Mouse (Mus musculus) gastrocnemius, adult 8-10 months (tissue): ENCODE measurements around the gene Mycl. TPM values are rescaled to one million over a fixed set of nuclear protein-coding genes. Genes with fewer than 3 reads are reported as not detected.

Source experiments
- DNase-seq, 2 experiments: peaks; one replicate each; pipeline ENCODE4 v3.0.0; 2022; ENCODE audit warnings: low spot score in 2 of 2
- total RNA-seq, 4 experiments: library from RNA; stranded (reverse); gene quantifications; 2 replicates each; pipeline ENCODE4 v1.2.4; 2022

The Mycl gene
- total RNA-seq, 4 experiments from 2014 or later: 0.40 to 1.1 TPM; not detected in 2

DNA sequence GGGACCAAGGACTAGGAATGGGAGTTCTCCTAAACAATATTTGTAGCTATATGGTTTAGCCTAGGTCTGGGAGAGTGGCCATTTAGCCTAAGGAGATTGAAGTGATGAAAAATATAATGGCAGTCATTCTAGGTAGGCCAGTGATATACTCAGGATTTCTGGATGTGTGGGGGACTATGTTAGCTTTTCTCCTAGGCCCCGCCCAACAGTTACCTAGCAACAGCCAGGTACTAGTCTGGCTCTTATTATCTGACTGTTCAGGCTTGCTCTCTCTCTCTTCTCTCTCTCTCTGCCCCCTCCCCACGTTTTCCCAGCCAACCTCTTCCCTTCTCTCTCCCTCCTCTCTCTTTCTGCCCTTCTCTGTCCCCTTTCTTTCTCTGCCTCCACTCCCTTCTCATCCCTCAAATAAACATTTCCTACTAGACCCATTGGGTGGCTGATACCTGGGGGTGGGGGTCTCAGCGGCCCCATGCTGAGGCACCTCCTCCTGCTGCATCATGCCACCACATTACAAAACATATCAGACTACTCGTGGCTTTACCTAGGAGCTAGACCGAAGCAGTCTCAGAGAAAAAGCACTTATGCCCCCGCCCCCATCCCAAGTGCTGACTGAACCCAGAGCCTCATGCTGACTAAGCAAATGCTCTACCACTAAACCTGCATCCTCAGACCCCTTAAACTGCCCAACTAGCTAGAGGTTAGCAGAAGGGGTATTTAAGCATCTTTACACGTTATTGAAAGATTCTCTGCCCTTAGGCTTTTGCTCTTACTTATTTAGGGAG, 19.2 kb downstream of the Mycl start:
- no peak for DNase-seq

DNA sequence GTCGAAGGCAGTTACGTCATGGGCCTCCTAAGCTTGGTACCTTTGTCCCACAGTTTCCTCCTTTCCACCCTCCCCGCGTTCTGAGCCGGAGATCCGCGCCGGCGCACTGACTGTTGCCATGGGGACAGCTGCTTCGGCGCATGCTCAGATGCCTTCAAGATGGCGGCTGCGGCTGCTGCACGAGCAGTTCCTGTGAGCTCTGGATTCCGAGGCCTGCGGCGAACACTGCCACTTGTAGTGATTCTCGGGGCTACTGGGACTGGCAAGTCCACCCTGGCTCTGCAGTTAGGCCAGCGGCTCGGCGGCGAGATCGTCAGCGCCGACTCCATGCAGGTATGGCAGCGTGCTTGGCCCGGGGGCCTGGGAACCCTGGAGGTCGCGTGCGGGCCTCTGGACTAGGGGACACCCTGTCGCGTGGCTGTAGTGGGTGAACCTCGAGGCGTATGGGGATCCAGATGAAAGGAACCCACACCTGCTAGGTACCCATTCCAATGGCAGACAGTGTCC, 21.1 kb downstream of the Mycl start, which contains the start of gene Trit1:
Gene Trit1 (plus strand): TSS at position 147 of the 507 bp plus-strand sequence.
- DNase-seq: peak; percentile 77 to 86

DNA sequence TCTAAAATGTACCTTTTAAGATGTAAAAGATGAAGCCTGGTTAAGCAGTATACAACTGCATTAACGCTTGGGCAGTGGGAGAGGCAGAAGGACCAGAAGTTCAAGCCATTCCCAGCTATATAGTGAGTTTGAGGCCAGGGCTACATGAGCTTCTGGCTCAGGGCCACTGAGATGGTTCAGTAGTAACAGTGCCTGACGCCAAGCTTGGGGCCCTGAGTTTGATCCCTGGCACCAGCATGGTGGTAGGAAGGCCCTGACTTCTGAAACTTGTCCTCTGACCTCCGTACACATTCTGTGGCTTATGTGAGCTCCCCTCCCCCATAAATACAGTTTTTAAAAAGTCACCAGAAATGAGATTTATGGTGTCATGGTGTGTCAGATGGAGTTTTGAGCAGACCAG, 26.1 kb downstream of the Mycl start:
- DNase-seq: no peak

DNA sequence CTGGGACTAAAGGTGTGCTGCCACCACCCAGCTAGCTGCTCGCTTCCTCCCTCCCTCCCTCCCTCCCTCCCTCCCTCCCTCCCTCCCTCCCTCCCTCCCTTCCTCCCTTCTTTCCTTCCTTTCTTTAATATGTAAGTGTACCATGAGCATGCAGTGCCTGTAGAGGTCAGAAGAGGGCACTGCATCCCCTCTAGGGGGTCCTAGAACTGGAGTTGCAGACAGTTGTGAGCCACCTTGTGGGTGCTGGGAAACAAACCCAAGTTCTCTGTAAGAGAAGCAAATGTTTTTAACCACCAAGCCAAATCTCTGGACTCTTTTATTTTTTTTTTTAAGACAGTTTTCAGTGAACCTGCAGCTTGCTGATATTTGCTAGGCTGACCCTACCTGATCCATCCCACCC, 27.4 kb downstream of the Mycl start:
- no peak for DNase-seq

DNA sequence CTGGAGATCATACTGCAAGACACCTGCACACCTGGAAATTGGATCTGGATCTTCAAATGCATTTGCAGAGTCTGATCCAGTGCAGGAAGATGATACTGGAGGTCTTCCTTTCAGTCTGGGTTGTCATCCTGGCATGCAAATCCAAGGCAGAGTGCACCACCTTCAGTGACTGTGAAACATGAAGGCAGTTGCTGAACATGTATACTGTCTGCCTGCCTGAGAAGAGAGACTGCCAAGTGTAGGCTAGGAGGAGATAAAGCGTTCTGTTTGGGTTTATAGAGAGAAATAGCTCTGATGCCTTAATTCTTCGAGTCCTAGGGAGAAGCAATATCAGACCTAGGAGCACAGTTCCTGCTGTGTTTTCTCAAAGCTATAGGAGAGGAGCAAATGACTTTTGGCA, 30.0 kb downstream of the Mycl start:
- DNase-seq: no peak

DNA sequence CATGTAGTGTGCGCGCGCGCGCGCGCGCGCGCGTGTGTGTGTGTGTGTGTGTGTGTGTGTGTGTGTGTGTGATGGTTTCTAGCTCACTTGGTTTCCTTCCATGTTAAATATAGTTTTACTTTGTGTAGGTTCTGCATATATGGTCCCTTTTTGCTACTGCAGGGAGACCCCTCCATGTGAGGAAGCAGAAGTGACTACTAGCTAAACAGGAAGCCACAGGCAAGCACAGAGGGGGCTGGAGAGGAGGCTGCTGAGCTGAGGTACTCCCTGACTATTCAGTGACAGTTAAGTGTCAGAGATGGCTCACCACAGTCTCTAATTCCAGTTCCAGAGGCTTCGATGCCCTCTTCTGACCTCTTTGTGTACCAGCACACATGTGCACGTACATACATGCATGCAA, 30.7 kb downstream of the Mycl start:
- DNase-seq: no peak

DNA sequence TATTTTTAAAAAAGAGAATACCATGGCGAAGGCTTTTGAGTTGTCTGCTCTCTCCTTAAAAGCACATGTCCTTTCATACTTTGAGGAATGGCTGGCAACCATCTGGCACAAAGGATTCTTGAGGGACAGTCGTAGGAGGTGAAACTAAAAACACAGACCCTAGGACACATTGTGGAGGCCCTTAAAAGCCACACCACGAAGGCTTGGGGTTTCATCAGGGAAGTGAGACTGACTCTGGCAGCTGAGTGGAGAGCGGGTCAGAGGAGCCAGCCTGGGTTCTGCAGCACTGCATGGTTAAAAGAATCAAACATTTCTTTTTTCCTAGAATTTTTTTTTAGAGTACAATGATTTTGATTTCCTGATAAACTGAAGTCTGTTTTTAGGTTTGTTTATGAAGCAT, 31.1 kb downstream of the Mycl start:
- no peak for DNase-seq

DNA sequence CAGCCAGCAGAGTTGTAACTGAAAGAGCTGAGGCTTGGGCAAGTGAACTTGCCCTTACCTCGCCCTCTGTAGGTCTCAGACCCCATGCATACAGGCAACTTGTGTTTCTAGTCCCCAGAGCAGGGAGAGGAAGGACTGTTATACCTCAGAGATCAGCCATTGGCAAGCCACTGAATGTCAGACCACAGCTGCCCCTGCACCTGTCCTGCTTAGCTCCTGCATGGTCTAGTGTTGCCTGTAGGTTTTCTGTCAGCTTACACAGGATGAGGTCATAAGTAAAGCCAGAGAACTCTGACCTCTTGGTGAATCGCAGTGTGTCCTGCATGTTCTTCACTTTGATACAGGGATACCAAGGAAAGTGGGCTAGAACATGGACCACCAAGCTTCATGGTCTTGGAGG, 39.4 kb downstream of the Mycl start:
- DNase-seq: no peak

GRCm38 (mm10) chr4:123035636-123036035, 40.2 kb downstream of the Mycl start:
- no peak for DNase-seq

DNA sequence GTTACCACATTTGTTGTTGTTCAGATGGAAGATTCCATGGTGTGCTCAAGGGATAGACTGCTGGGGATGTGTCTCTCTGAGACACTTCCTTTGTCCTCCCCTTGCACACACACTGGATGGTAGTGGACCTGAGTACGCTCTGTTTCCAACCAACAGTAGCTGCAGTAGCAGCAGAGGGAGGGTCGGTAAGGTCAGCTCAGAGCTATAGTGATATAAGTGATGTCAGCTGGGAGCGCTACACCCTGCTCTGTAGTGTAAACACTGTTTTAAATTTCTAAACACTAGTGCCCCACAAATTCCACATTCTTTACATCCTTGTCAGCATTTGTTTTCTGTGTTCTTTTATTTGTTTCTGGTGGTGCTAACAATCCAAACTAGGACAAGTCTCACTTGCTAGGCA, 41.3 kb downstream of the Mycl start:
- no peak for DNase-seq

DNA sequence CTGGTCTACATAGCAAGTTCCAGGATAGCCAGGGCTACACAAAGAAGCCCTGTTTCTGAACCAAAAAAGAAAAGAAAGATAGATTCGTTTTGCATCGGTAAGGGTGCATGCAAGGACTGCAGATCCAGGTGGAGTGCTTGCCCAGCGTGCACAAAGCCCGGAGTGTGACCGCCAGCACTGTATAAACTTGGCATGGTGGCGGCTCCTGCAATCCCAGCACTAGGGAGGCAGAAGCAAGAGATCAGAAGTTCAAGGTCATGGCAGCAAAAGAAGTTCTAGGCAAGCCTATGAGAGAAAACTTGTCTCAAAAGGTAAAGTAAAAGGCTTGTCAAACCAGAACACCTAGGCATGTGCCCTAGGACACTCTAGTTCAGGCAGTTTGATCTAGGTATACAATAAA, 45.7 kb downstream of the Mycl start:
- DNase-seq: no peak

- DNase-seq: no peak
Measured at GRCm38 (mm10) chr4:123043858-123044257, 48.4 kb downstream of the Mycl start.

DNA sequence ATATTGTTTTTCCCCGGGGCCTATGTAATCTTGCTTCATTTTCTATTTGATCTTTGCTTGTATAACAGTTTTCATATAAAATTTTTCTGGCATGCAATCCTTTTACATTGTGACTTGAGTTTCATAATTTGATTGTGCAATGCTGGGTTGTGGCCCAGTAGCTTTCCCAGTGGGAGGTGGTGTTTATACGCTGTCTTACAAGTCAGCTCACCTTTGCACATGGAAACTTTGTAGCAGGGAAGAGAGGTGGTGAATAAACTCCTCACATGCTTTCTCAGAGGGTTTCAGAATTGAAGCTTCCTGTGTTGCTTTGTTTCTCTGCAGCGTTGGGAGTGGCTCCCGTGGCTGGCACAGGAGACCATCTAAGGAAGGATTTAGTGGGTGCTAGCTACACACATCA, 49.4 kb downstream of the Mycl start:
- DNase-seq: no peak

GRCm38 (mm10) chr4:123046300-123046699, 50.8 kb downstream of the Mycl start:
- no peak for DNase-seq

GRCm38 (mm10) chr4:123050681-123051211, 55.3 kb downstream of the Mycl start:
- DNase-seq: peak; percentile 50 to 73

Other genes starting within 250 kb of the Mycl start
- gene Ppt1, start 159.4 kb upstream of the Mycl start, total RNA-seq: 10 to 100 TPM in 2 of 4 experiments, 1 to 10 TPM in 2; 8.8 to 12.1 (median 10.3) TPM
- 10 to 100 TPM; 12.5 to 20.2 (median 18.9) TPM for gene Cap1, start 109.6 kb upstream of the Mycl start, total RNA-seq
- gene Mfsd2a, start 34.5 kb upstream of the Mycl start, total RNA-seq: not detected
- gene Trit1, start 20.9 kb downstream of the Mycl start, total RNA-seq: 1 to 10 TPM; 5.8 to 7.1 (median 6.6) TPM
- not detected for gene Bmp8b, start 109.5 kb downstream of the Mycl start, total RNA-seq
- not detected for gene Oxct2b, start 120.6 kb downstream of the Mycl start, total RNA-seq
- 10 to 100 TPM; 18.7 to 23.7 (median 19.9) TPM for gene Ppie, start 144.3 kb downstream of the Mycl start, total RNA-seq
- gene Hpcal4, start 187.6 kb downstream of the Mycl start, total RNA-seq: under 1 TPM in 1 of 4 experiments, not detected in 3; 0.36 TPM
- 10 to 100 TPM; 41.9 to 58.6 (median 47.2) TPM for gene Nt5c1a, start 205.9 kb downstream of the Mycl start, total RNA-seq
- 1 to 10 TPM; 2.9 to 4.7 (median 3.2) TPM for gene Heyl, start 237.9 kb downstream of the Mycl start, total RNA-seq